Mouse (Mus musculus): ENCODE results near the gene Mybpc2. TPM values are rescaled to one million over a fixed set of nuclear protein-coding genes. Genes with fewer than 3 reads are reported as not detected.
A peak's percentile ranks its signal among the peaks of the same experiment; 100 is the strongest.

The Mybpc2 gene
- not detected in 2 replicates for polyA plus RNA-seq (2016; fragmentation: Nextera tagmentation; extraction: Ambion mirVana)

DNA sequence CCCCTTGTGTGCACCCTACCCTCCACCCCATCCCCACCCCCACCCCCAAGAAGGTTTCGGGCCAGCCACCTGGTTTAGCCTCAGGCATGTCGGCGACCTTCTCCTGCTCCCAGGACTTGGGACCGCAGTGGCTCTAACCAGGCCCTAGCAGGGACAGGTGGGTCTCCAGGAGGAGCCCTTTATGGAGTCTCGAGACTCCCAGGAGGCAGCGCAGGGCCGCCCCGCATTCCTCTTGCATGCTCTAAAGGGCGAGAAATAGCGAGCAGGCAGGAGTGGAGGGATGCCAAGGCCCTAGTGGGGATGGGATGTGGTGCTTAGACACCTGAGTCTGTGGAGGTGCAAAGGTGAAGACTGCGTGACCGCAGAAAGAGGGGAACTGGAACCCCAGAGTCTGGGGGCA lies at the start of gene Mybpc2:
TSS of gene Mybpc2 (minus strand) at position 155 of the 400 bp plus-strand sequence.
- H3K4me3 ChIP-seq = no peak within 1 kb of the TSS
- no peak for ATAC-seq
- no peak within 1 kb of the TSS for H3K9ac ChIP-seq
- no peak within 1 kb of the TSS for H3K27ac ChIP-seq
- no peaks in the 10 kb centered on the region for H3K36me3 ChIP-seq
- peaks cover 13% of the 10 kb centered on the region for H3K4me1 ChIP-seq
- 24% methylated on average over 12 of the region's 12 CpGs for WGBS (ENCODE audit: insufficient replicate concordance)
- no peak within 1 kb of the TSS for H3K4me2 ChIP-seq
- peaks cover 89% of the 10 kb centered on the region for H3K27me3 ChIP-seq (replicated peaks)
- no peaks in the 10 kb centered on the region for H3K9me3 ChIP-seq (replicated peaks)

- no peak overlapping the region for H3K4me2 ChIP-seq
- H3K9ac ChIP-seq = no peak overlapping the region
- H3K36me3 ChIP-seq = no peaks in the 10 kb centered on the region
- no peak overlapping the region for H3K4me3 ChIP-seq
- H3K27ac ChIP-seq = no peak overlapping the region
- H3K9me3 ChIP-seq (replicated peaks) = no peaks in the 10 kb centered on the region
- no peak for ATAC-seq
- H3K4me1 ChIP-seq = no peaks in the 10 kb centered on the region
- peaks cover 27% of the 10 kb centered on the region for H3K27me3 ChIP-seq (replicated peaks)
- WGBS (ENCODE audit: insufficient replicate concordance) = 58% methylated on average over 5 of the region's 5 CpGs
These were observed 48.6 kb upstream of the Mybpc2 start for GRCm38 (mm10) chr7:44572956-44573484.

DNA sequence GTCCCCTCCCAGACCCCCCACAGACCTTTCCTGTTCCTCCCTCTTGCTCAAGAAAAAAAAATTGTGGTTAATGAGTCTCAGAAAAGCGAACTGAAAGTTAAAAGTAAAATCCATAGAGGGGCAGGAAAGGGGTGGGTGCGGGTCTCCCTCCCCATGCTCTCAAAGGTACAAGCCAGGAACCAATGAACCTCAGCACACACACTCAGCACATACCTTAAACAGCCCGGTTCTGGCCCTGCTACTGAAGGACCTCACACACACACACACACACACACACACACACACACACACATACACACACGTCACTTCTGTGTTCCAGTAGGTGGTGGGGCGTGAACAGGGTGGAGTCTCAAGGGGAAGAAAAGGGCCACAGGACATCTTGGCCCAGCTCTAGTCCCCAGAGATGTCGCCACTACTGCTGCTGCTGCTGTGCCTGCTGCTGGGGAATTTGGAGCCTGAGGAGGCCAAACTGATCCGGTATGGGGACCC lies 47.8 kb upstream of the Mybpc2 start, which contains the start of gene Napsa:
TSS of gene Napsa (plus strand) at position 168 of the 489 bp plus-strand sequence.
- no peak within 1 kb of the TSS for H3K4me3 ChIP-seq
- H3K27ac ChIP-seq = no peak within 1 kb of the TSS; the same call in 1 of the 2 replicates
- no peak within 1 kb of the TSS for H3K4me2 ChIP-seq
- H3K4me1 ChIP-seq = no peaks in the 10 kb centered on the region
- no peaks in the 10 kb centered on the region for H3K9me3 ChIP-seq (replicated peaks)
- H3K36me3 ChIP-seq = no peaks in the 10 kb centered on the region
- 31% methylated on average over 7 of the region's 7 CpGs for WGBS (ENCODE audit: insufficient replicate concordance)
- no peak within 1 kb of the TSS for H3K9ac ChIP-seq
- peaks cover 27% of the 10 kb centered on the region for H3K27me3 ChIP-seq (replicated peaks)
- ATAC-seq = no peak

DNA sequence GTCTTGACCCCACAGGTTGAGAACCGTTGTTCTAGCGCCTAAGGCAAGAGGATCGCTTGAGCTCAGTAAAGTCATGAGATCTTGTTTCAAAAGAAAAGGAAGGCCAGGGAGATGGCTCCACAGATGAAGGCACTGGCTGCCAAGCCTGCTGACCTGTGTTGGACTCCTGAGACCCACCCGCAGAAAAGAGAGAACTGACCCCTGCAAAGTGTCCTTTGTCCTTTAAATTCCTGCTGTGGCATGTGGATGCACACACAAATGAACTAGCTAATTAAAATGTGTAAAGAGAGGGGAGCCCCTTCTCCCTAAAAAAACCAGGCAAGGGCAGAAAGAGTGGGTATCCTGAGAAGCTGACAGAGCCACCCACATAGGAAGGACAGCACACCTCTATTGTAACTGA lies 47.4 kb upstream of the Mybpc2 start:
- 74% methylated on average over 4 of the region's 4 CpGs for WGBS (ENCODE audit: insufficient replicate concordance)
- no peak overlapping the region for H3K4me2 ChIP-seq

DNA sequence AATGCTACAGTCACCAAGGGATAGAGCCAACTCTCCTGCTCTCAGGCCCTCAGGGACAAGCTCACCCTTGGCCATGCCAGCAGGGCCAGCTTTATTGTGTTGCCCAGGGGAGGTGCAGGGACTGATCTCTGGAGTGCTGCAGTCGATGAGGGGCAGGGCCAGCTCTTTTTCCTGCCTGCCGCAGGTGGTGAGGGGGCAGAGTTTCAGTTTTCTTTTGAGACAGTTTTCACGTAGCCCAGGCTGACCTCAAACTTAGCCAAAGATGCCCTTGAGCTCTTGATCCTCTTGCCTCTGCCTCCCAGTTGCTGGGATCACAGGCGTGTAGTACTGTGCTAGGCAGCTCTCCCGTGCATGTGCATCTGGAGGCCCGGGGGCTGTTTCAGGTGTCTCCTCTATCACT lies 46.5 kb upstream of the Mybpc2 start:
- no peaks in the 10 kb centered on the region for H3K36me3 ChIP-seq
- H3K27me3 ChIP-seq (replicated peaks) = peaks cover 26% of the 10 kb centered on the region
- H3K4me1 ChIP-seq = no peaks in the 10 kb centered on the region
- H3K4me2 ChIP-seq = no peak overlapping the region
- 59% methylated on average over 6 of the region's 6 CpGs for WGBS (ENCODE audit: insufficient replicate concordance)
- H3K9ac ChIP-seq = no peak overlapping the region
- no peak overlapping the region for H3K27ac ChIP-seq
- H3K9me3 ChIP-seq (replicated peaks) = no peaks in the 10 kb centered on the region
- H3K4me3 ChIP-seq = no peak overlapping the region
- no peak for ATAC-seq

More for the DNA sequence above, 47.4 kb upstream of the Mybpc2 start:
- Histone ChIP-seq H3K4me1 (no peaks in the 10 kb centered on the region), H3K27me3 (replicated peaks) (peaks cover 26% of the 10 kb centered on the region), H3K27ac (no peak overlapping the region), H3K4me3 (no peak overlapping the region), H3K9me3 (replicated peaks) (no peaks in the 10 kb centered on the region), H3K9ac (no peak overlapping the region), H3K36me3 (no peaks in the 10 kb centered on the region)
- ATAC-seq = no peak

GRCm38 (mm10) chr7:44568803-44569202 lies 44.3 kb upstream of the Mybpc2 start:
- no peak overlapping the region for H3K27ac ChIP-seq
- H3K27me3 ChIP-seq (replicated peaks) = peaks cover 38% of the 10 kb centered on the region
- no peak overlapping the region for H3K4me3 ChIP-seq
- no peak overlapping the region for H3K9ac ChIP-seq
- H3K9me3 ChIP-seq (replicated peaks) = no peaks in the 10 kb centered on the region
- no peaks in the 10 kb centered on the region for H3K36me3 ChIP-seq
- no peak overlapping the region for H3K4me2 ChIP-seq
- 55% methylated on average over 9 of the region's 9 CpGs for WGBS (ENCODE audit: insufficient replicate concordance)
- H3K4me1 ChIP-seq = no peaks in the 10 kb centered on the region
- no peak for ATAC-seq

DNA sequence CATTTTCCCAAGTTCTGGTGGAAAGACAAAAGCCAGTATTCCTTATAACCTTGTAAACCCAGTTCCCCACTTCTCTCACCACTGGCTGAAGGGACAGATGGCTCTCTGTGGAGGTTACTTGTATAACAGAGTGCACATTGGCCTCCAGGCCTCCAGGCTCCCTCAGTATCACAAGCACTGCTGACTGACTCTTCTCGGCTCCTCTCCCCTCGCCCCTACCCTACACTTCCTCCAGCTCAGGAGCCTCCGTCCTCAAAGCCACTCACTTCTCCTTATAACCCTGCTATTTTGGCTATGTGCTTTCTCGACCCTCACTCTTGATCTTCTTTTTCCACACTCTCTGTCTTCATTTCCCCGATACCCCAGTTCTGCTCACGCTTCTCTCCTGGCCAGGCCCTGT lies 41.0 kb upstream of the Mybpc2 start:
- Histone ChIP-seq H3K27ac (no peak overlapping the region), H3K4me3 (no peak overlapping the region), H3K9me3 (replicated peaks) (no peaks in the 10 kb centered on the region), H3K27me3 (replicated peaks) (peaks cover 39% of the 10 kb centered on the region), H3K4me1 (no peaks in the 10 kb centered on the region), H3K9ac (no peak overlapping the region), H3K4me2 (no peak overlapping the region), H3K36me3 (no peaks in the 10 kb centered on the region)
- 43% methylated on average over 6 of the region's 6 CpGs for WGBS (ENCODE audit: insufficient replicate concordance)
- ATAC-seq = no peak

DNA sequence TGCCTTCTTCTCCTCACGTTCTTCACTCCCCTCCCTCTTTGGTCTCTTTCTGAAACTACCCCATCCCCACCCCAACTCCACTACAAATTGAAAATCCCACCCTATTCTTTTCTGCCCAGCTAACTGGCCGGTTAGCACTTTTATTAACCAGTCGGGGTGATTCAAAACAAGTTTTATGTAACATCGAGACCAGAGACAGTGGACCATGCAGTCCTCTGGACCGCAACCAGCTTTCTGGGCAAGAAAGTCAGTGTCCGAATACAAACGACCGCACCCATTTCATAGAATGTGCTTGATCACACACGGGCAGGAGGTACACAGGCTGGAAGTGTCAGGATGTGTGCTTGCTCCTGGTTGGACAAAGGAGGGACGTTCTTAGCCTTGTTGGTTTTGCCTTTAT lies 40.0 kb upstream of the Mybpc2 start:
- Histone ChIP-seq H3K27me3 (replicated peaks) (peaks cover 39% of the 10 kb centered on the region), H3K4me2 (no peak overlapping the region), H3K27ac (no peak overlapping the region), H3K36me3 (no peaks in the 10 kb centered on the region), H3K9ac (no peak overlapping the region), H3K4me1 (no peaks in the 10 kb centered on the region), H3K4me3 (no peak overlapping the region), H3K9me3 (replicated peaks) (no peaks in the 10 kb centered on the region)
- no peak for ATAC-seq
- WGBS (ENCODE audit: insufficient replicate concordance) = 73% methylated on average over 10 of the region's 10 CpGs

DNA sequence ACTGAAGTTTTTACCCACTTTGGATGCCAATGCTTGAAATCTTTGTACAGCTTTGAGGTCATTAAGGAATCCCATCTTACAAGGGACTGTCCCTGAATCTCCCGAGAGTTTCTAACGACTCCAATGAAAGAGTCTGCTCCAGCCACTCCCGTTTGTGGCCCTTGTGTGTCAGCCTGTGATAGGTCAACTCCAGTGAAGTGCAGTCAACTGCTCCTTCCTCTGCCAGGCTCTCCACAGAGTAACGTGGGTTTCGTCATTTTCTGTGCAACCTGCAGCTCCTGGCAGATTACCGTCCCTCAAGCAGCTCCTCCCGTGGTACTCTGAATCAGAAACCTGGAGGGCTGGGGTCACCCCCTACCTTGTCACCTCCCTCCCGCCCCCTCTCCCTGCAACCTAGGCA lies 38.8 kb upstream of the Mybpc2 start:
- no peaks in the 10 kb centered on the region for H3K4me1 ChIP-seq
- WGBS (ENCODE audit: insufficient replicate concordance) = 27% methylated on average over 8 of the region's 8 CpGs
- no peak overlapping the region for H3K27ac ChIP-seq
- H3K4me2 ChIP-seq = no peak overlapping the region
- H3K9me3 ChIP-seq (replicated peaks) = no peaks in the 10 kb centered on the region
- H3K9ac ChIP-seq = no peak overlapping the region
- ATAC-seq = no peak
- peaks cover 32% of the 10 kb centered on the region for H3K27me3 ChIP-seq (replicated peaks)
- no peak overlapping the region for H3K4me3 ChIP-seq
- H3K36me3 ChIP-seq = no peaks in the 10 kb centered on the region

GRCm38 (mm10) chr7:44560435-44561400 lies 36.3 kb upstream of the Mybpc2 start:
- Histone ChIP-seq H3K9me3 (replicated peaks) (no peaks in the 10 kb centered on the region), H3K9ac (no peak overlapping the region), H3K4me2 (no peak overlapping the region), H3K27ac (no peak overlapping the region), H3K4me3 (no peak overlapping the region), H3K27me3 (replicated peaks) (peaks cover 28% of the 10 kb centered on the region), H3K36me3 (no peaks in the 10 kb centered on the region), H3K4me1 (0 out of 2 replicates have a peak, but pooled peaks cover 14% of the 10 kb centered on the region)
- 50% methylated on average over 18 of the region's 18 CpGs for WGBS (ENCODE audit: insufficient replicate concordance)
- no peak; the same call in 1 of the 2 replicates for ATAC-seq

GRCm38 (mm10) chr7:44557629-44558028 lies 33.2 kb upstream of the Mybpc2 start:
- no peak overlapping the region for H3K27ac ChIP-seq
- peaks cover 5% of the 10 kb centered on the region; the same call in 1 of the 2 replicates for H3K27me3 ChIP-seq (replicated peaks)
- H3K4me1 ChIP-seq = peaks cover 30% of the 10 kb centered on the region
- H3K4me3 ChIP-seq = no peak overlapping the region
- no peak overlapping the region for H3K4me2 ChIP-seq
- WGBS (ENCODE audit: insufficient replicate concordance) = 49% methylated on average over 2 of the region's 2 CpGs
- no peak for ATAC-seq
- H3K9ac ChIP-seq = no peak overlapping the region
- peaks cover under 1% of the 10 kb centered on the region; the same call in 1 of the 2 replicates for H3K36me3 ChIP-seq
- H3K9me3 ChIP-seq (replicated peaks) = no peaks in the 10 kb centered on the region

DNA sequence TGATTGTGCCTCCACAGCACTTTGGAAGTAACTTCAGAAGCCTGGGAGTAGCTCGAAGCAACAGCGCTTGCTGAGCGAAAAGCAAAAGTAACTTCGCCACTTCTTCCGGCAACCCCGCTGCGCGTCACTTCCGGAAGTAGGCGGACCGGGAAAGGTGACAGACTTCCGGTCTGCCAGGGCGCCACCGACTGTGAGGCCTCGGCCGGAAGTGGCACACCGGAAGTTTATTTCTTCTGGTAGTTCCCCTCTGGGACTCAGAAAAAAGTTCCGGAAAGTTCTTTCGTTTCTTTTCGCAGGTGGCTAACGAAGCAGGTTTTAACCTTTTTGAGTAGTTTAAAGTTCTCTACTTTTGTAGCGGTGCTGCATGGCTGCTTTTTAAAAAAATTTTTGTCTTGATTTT lies 29.4 kb upstream of the Mybpc2 start, which contains the start of gene Nr1h2:
TSS of gene Nr1h2 (minus strand) at position 126 of the 400 bp plus-strand sequence.
- Histone ChIP-seq H3K27me3 (replicated peaks) (no peaks in the 10 kb centered on the region; the same call in 1 of the 2 replicates), H3K4me3 (peak within 1 kb of the TSS; percentile 84), H3K9me3 (replicated peaks) (no peaks in the 10 kb centered on the region), H3K9ac (peak within 1 kb of the TSS; percentile 78), H3K36me3 (peaks cover 35% of the 10 kb centered on the region), H3K27ac (peak within 1 kb of the TSS; percentile 97), H3K4me2 (peak within 1 kb of the TSS; percentile 76), H3K4me1 (peaks cover 35% of the 10 kb centered on the region)
- 1% methylated on average over 22 of the region's 22 CpGs for WGBS (ENCODE audit: insufficient replicate concordance)
- peak; percentile 80 for ATAC-seq

Measured in liver, embryonic 12.5 days (tissue).